Mouse (Mus musculus) megakaryocyte-erythroid progenitor cell, adult 5-6 weeks (primary cell): ENCODE data around the gene Fcgr2b. TPM values are rescaled to one million over a fixed set of nuclear protein-coding genes. Genes with fewer than 3 reads are reported as not detected.
A peak's percentile ranks its signal among the peaks of the same experiment; 100 is the strongest.

Experiments
- ATAC-seq: replicated peaks from 2 replicates; pipeline ENCODE4 v1.8.0; 2016; ENCODE audit warnings: mild to moderate bottlenecking, inconsistent platforms; ENCODE audit not compliant: severe bottlenecking, poor library complexity, low FRiP score, low TSS enrichment
- total RNA-seq, 2 experiments: library from RNA; stranded (forward) in 1 of 2; stranded (reverse) in 1 of 2; fragments of 200-1000, 215-1000 nt in 1 of 2; fragments of >200 nt in 1 of 2; fragmentation: Nextera tagmentation in 1 of 2; gene quantifications; 2 replicates each; pipeline ENCODE4 v1.2.3; 2014 to 2017

Gene Fcgr2b
- total RNA-seq, 2 experiments from 2014 or later, result 6.0 TPM; not detected in 1

DNA sequence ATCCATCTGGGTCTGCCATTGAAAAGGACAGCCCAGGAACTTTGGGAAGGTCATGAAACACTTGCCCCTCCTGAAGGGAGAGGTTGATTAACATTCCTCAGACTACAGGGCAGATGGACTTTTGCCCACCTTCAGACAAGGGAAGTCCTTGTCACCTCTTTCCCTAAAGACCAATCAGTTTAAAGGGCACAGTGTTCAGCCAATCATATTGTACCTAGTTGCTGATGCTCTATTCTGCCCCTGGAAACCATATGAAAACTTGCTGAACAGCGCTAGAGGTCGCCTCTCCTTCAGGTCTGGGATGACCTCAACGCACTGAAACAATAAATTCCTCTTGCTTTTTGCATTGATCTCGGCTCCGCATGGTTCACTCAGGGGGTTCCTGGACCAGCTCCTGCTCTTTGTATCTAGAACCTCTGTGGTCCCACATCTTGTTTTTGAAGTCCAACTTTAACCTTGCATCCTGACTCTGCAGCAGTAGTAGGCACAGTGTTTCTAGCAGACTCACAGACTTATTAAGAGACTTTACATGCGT lies 42.9 kb downstream of the Fcgr2b start:
- no peak for ATAC-seq

DNA sequence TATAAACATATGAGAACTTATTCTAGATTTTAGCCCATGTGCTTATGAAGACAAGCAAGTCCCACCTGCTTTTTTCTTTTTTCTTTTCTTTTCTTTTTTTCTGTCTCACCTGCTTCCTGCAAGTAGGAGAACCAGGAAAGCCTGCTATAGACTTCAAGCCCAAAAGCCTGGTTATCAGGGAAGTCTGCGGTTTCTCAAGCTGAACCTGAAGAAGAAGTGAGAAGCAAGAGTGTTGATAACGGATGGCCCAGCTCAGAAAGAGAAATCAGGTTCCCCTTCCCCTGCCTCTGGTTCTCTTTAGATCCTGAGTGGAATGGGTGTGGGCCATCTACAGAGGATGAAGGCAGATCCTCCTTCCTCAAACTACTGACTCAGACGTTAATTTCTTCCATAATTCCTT lies 44.3 kb downstream of the Fcgr2b start:
- ATAC-seq, result no peak

DNA sequence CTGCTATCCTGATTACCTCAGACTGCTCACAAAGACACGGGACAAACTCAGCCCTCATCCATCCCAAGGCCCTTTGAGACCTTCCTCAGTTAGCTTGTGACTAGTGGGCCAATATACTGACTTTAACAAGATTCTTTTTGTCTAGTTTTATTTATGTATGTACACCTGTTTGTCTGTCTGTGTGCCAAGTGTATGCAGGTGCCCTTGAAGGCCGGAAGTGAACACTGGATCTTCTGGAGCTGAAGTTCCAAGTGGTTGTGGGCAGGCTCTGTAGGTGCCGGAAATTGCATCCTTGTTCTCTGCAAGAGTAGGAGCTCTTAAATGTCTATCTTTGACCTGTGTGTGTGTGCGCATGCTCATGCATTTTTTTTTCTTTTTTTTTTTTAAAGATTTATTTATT lies 47.1 kb downstream of the Fcgr2b start:
- ATAC-seq, result no peak

DNA sequence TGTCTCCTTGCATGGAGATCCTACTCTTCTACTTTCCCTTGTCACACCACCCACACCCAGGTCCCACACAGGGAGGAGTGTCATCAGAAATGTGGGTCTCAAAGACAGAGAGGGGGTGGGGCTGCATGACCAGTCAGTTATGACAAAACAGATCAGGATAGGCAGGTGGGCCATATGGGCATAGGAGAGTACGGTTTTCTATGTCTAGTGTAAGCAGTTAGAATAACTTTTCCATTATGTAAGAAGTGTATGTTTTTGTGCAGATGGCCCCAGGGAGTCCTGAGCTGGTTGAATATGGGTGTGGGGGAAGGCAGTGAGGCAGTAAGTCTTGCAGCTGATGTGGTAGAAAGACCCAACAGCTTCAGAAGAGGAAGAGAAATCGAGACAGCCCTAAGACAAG lies 47.9 kb downstream of the Fcgr2b start:
- ATAC-seq, result no peak

DNA sequence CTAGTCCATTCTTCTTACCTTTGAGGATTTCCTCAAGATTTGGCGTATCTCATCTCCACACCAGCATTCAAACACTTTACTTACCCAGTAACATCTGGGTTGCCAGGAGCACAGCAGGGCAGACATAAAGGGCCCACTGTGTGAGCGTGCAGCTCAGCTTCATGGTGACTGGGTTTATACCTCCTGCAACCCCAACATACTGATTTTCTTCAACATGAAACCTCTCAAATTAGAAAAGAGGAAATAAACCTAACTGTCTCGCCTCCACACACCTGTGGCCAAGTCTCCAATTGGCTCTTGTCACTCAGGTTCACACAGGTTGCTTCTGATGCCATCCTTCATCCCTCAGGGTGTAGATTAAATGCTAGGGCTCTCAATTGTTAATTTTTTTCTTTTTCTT lies 49.0 kb downstream of the Fcgr2b start, which contains the start of gene Fcrla:
Gene Fcrla (minus strand): TSS at position 206 of the 400 bp plus-strand sequence.
- ATAC-seq, result no peak

DNA sequence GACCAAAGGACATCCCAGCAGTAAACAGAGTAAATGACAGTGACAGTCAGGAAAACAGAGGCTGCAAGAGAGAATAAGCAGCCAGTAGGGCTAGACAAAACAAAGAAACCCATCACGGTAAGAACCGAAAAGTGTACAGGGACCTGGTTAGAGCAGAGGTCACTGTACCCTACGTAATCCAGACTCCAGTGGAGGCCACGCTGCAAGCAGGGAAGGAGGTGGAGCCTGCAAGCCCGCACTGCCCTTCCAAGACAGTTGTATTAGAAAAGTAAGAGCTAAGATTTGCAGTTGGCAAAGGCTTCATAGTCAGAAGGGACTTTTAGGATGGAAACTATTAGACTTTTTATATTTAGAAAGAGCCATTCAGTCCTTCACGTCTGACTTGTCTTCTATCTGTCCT lies 49.4 kb downstream of the Fcgr2b start:
- no peak for ATAC-seq

DNA sequence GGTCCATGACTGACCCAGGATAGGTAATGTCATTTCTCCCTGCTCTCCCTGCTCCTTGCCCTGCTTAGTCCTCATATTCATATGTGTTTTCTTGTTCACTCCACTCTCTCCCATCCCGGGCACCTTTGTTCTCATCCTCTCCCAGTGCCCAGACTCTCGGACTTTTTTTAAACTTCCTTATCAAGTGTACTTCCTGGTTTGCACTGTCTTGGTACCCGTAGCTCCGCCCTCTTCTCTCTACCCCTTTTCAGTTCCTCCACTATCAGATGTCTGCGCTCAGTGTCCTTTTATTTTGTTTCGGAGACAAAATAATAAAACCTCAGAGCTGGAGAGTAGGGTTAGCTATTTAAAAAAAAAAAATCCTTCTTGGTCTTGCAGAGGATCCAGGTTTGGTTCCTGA lies 51.9 kb downstream of the Fcgr2b start:
- ATAC-seq, result peak; percentile 91

DNA sequence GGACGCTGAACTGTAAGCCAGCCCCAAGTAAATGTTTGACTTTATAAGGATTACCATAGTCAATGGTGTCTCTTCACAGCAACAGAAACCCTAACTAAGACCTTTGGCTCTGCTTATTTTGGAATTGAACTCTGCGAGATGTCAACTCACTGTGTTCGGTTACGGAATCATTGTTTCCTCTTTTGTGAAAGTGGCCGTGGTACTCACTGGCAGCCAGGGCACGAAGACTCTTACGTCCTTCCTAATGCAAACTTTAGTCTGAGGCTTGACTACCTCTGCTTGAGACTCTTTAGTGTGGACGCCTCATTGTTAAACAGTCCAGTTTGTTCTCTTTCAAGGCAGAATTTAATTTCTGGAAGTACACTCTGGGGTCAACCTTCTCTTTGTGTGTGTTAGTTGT lies 57.0 kb downstream of the Fcgr2b start:
- no peak for ATAC-seq

DNA sequence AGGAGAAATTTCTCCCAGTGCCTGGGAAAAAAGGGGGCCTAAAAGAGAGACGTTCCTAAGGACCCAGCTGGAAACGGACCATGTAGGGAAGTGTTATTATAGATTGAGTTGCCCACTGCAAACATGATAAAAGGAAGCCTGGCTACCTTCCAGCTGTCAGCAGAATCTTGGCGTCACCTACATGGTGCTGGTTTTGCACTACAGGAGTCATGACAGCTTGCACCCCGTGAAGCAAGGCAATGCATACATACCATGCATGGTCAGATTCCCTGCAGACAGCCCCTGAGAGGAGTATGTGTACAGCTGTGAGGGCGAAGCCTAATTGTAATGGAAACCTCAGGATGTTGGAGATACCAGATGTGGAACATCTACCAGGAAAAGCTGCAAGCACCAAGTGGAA lies 60.7 kb downstream of the Fcgr2b start:
- ATAC-seq, result no peak

DNA sequence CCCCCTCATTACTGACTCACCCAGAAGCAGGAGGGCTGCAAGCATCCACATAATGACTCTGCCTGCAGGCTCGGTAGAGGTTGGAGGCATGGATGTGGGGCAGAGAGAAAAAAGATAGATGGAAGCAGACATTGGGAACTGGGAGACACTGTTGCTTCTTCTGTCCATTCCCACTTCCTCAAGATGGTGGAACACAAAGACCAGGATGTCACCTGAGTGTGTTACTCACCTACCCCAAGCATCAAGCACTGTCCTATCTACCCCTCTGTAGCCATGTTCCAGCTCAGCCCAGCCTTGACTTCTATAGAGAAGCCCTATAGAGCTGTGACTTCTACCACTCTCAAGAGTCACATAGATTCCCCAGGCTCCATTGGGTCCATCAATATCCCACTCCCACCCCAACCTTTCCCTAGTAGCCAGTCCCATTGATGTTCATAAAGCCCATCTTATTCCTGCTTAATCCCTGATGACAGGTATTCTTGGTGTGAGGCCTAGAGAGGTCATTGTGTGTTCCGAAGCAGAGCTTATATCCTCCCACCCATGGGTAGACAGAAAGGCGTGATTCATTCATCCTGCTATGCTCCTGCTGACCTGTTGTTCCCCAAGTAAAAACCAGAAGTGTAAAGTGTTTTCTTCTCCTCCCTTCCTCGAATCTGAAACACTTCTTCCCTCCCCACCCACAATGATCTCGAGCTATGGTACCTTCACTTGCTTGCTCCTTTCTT lies 63.3 kb downstream of the Fcgr2b start, which contains the start of gene Fcrlb:
Gene Fcrlb (minus strand): TSS at position 51 of the 725 bp plus-strand sequence.
- no peak for ATAC-seq

DNA sequence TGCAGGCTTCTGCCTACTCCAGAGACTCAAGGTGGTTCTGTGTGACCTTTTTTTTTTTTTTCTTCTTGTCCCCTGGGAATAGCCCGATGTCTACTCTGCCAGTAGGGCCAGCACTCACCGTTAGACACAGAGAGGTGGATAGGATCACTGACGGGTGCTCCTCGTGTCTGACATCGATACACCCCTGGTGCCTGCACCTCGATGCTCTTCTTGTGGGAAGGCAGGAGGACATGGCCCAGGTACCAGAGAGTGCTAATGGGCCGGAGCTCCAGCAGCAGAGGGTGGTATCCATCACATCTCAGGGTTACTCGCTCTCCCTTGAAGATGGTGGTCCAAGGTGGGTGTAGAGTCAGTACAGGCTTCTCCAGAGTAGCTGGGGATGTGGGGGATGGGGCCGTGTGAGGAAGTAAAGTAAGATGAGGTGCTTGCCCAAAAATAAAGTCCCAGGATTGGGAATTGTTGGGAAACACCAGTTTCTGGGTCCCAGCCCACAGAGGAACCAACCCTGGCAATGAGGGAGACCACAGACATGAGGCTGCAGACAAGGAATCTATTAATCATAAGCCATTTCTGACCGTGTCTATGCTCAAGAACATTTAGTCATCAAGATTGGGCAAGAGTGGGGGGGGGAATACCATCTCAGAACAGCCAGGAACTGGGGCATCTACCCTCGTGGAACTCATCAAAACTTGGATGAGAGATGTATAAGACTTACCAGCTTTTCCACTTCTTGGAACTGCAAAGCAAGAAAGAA lies 64.3 kb downstream of the Fcgr2b start:
- ATAC-seq, result no peak

Other genes starting within 250 kb of the Fcgr2b start
- gene Atf6, start 108.8 kb downstream of the Fcgr2b start, total RNA-seq (2014; fragmentation: Nextera tagmentation), result 12.5 and 12.6 TPM in 2 replicates
- 11.8 and 12.7 TPM in 2 replicates for gene Atf6, start 108.8 kb downstream of the Fcgr2b start, total RNA-seq (2017)
- 1.3 TPM in 1 of 2 replicates, not detected in the other for gene Gm26620, start 91.5 kb downstream of the Fcgr2b start, total RNA-seq (2014; fragmentation: Nextera tagmentation)
- 0.75 and 1.0 TPM in 2 replicates for gene Gm26620, start 91.5 kb downstream of the Fcgr2b start, total RNA-seq (2017)
- gene Dusp12, start 91.0 kb downstream of the Fcgr2b start, total RNA-seq (2014; fragmentation: Nextera tagmentation), result 22.9 and 24.2 TPM in 2 replicates
- 9.7 and 12.5 TPM in 2 replicates for gene Dusp12, start 91.0 kb downstream of the Fcgr2b start, total RNA-seq (2017)
- gene Fcrlb, start 63.6 kb downstream of the Fcgr2b start, total RNA-seq (2014; fragmentation: Nextera tagmentation), result 0.50 TPM in 1 of 2 replicates, not detected in the other
- gene Fcrlb, start 63.6 kb downstream of the Fcgr2b start, total RNA-seq (2017), result not detected in 2 replicates
- 2.4 TPM in 1 of 2 replicates, not detected in the other for gene Fcrla, start 49.0 kb downstream of the Fcgr2b start, total RNA-seq (2014; fragmentation: Nextera tagmentation)
- gene Fcrla, start 49.0 kb downstream of the Fcgr2b start, total RNA-seq (2017), result 0.69 TPM in 1 of 2 replicates, not detected in the other
- 0.40 TPM in 1 of 2 replicates, not detected in the other for gene Fcgr4, start 42.4 kb upstream of the Fcgr2b start, total RNA-seq (2014; fragmentation: Nextera tagmentation)
- not detected in 2 replicates for gene Fcgr4, start 42.4 kb upstream of the Fcgr2b start, total RNA-seq (2017)
- gene Fcgr3, start 88.4 kb upstream of the Fcgr2b start, total RNA-seq (2014; fragmentation: Nextera tagmentation), result 1.4 and 6.3 TPM in 2 replicates
- 1.9 and 2.2 TPM in 2 replicates for gene Fcgr3, start 88.4 kb upstream of the Fcgr2b start, total RNA-seq (2017)
- 12.6 and 18.9 TPM in 2 replicates for gene Cfap126, start 137.4 kb upstream of the Fcgr2b start, total RNA-seq (2014; fragmentation: Nextera tagmentation)
- gene Cfap126, start 137.4 kb upstream of the Fcgr2b start, total RNA-seq (2017), result 4.3 and 11.8 TPM in 2 replicates
- gene Sdhc, start 174.1 kb upstream of the Fcgr2b start, total RNA-seq (2014; fragmentation: Nextera tagmentation), result 150 and 178 TPM in 2 replicates
- 72.0 and 84.7 TPM in 2 replicates for gene Sdhc, start 174.1 kb upstream of the Fcgr2b start, total RNA-seq (2017)
- not detected in 2 replicates for gene Mpz, start 174.2 kb upstream of the Fcgr2b start, total RNA-seq (2014; fragmentation: Nextera tagmentation)
- 0.61 TPM in 1 of 2 replicates, not detected in the other for gene Mpz, start 174.2 kb upstream of the Fcgr2b start, total RNA-seq (2017)
- 0.69 and 3.6 TPM in 2 replicates for gene Pcp4l1, start 219.7 kb upstream of the Fcgr2b start, total RNA-seq (2014; fragmentation: Nextera tagmentation)
- 1.1 TPM in 1 of 2 replicates, not detected in the other for gene Pcp4l1, start 219.7 kb upstream of the Fcgr2b start, total RNA-seq (2017)
- 0.07 TPM in 1 of 2 replicates, not detected in the other for gene Nr1i3, start 237.4 kb upstream of the Fcgr2b start, total RNA-seq (2014; fragmentation: Nextera tagmentation)
- gene Nr1i3, start 237.4 kb upstream of the Fcgr2b start, total RNA-seq (2017), result 0.38 TPM in 1 of 2 replicates, not detected in the other
- 22.3 and 46.9 TPM in 2 replicates for gene Tomm40l, start 246.0 kb upstream of the Fcgr2b start, total RNA-seq (2014; fragmentation: Nextera tagmentation)
- gene Tomm40l, start 246.0 kb upstream of the Fcgr2b start, total RNA-seq (2017), result 25.0 and 33.7 TPM in 2 replicates
- gene Apoa2, start 248.5 kb upstream of the Fcgr2b start, total RNA-seq (2014; fragmentation: Nextera tagmentation), result 3.8 TPM in 1 of 2 replicates, not detected in the other
- gene Apoa2, start 248.5 kb upstream of the Fcgr2b start, total RNA-seq (2017), result not detected in 2 replicates